Mouse (Mus musculus) heart, postnatal 0 days (tissue): ENCODE data around the gene Wnk1.

ENCODE experiments used
- CTCF ChIP-seq: IDR thresholded peaks from 2 replicates; pipeline ENCODE4 v1.5.1; 2016; ENCODE audit warnings: antibody characterized with exemption, control low read depth, low read depth
- EP300 ChIP-seq: IDR thresholded peaks from 2 replicates; pipeline ENCODE4 v1.6.1; 2016; ENCODE audit warnings: antibody characterized with exemption, low read depth

DNA sequence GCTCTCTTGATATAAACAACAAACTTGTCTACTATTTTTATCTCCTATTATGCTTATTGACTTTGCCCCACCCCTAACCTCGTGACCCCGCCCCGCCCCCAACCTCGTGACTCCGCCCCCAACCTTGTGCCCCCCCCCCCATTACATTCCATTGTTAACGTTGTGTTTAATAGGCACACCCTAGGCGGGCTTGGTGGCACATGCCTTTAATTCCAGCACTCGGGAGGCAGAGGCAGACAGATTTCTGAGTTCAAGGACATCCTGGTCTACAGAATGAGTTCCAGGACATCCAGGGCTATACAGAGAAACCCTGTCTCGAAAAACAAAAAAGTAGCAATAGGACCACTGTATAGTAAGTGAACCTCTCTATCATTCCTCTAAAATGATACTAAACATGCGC is 41.1 kb upstream of the Wnk1 start:
- no peak for TF ChIP-seq EP300
- no peak for TF ChIP-seq CTCF
